ENCODE assay signal across 8 mouse cellular contexts in genomic region chr7:99349782-99350720, GRCm38 (mm10). TPM values are rescaled to one million over a fixed set of nuclear protein-coding genes. Genes with fewer than 3 reads are reported as not detected.
DNase-seq lines count a peak whose midpoint lies in the region; ATAC-seq and TF ChIP-seq lines count a peak whose summit lies in the region.

No protein-coding gene starts in this region.

- H3K4me2 ChIP-seq in lung, embryonic 14.5 days, result peak overlapping the region; percentile 98
- H3K4me2 ChIP-seq in heart, embryonic 15.5 days, result peak overlapping the region; percentile 88
- H3K4me2 ChIP-seq in stomach, embryonic 14.5 days (replicated peaks; ENCODE audit: low read depth, low read length), result peak overlapping the region; percentile 95

- peaks cover 21% of the 10 kb centered on the region for H3K4me1 ChIP-seq in lung, embryonic 14.5 days (ENCODE audit: insufficient read depth)
- peaks cover 67% of the 10 kb centered on the region for H3K4me1 ChIP-seq in heart, embryonic 15.5 days (replicated peaks)
- H3K4me1 ChIP-seq in stomach, embryonic 14.5 days (ENCODE audit: control insufficient read depth, insufficient read depth, low read length), result peaks cover 32% of the 10 kb centered on the region

- no peaks in the 10 kb centered on the region for H3K27me3 ChIP-seq in lung, embryonic 14.5 days (ENCODE audit: insufficient read depth, low read length)
- no peaks in the 10 kb centered on the region for H3K27me3 ChIP-seq in heart, embryonic 15.5 days
- no peaks in the 10 kb centered on the region for H3K27me3 ChIP-seq in stomach, embryonic 14.5 days (ENCODE audit: control insufficient read depth, insufficient read depth, low read length)

- peak overlapping the region; percentile 97 for H3K27ac ChIP-seq in lung, embryonic 14.5 days (ENCODE audit: low read depth)
- H3K27ac ChIP-seq in heart, embryonic 15.5 days, result peak overlapping the region; percentile 100
- peak overlapping the region; percentile 96; the same call in 1 of the 2 replicates for H3K27ac ChIP-seq in stomach, embryonic 14.5 days (ENCODE audit: low read length)

- WGBS in lung, embryonic 14.5 days, result 53% methylated on average over 9 of the region's 9 CpGs
- WGBS in heart, embryonic 15.5 days, result 46% methylated on average over 9 of the region's 9 CpGs
- 62% methylated on average over 9 of the region's 9 CpGs for WGBS in stomach, embryonic 14.5 days

- H3K9me3 ChIP-seq in lung, embryonic 14.5 days (ENCODE audit: low read depth, low read length), result no peaks in the 10 kb centered on the region
- no peaks in the 10 kb centered on the region for H3K9me3 ChIP-seq in heart, embryonic 15.5 days (replicated peaks)
- H3K9me3 ChIP-seq in stomach, embryonic 14.5 days (ENCODE audit: control insufficient read depth, low read depth, low read length), result no peaks in the 10 kb centered on the region

- peaks cover 68% of the 10 kb centered on the region for H3K36me3 ChIP-seq in lung, embryonic 14.5 days (ENCODE audit: insufficient read depth)
- peaks cover 45% of the 10 kb centered on the region for H3K36me3 ChIP-seq in heart, embryonic 15.5 days
- H3K36me3 ChIP-seq in stomach, embryonic 14.5 days (ENCODE audit: control insufficient read depth, insufficient read depth, low read length), result peaks cover 54% of the 10 kb centered on the region

- no peak for DNase-seq in lung, embryonic 14.5 days
- no peak for DNase-seq in lung, postnatal 4 days
- peak; percentile 33 to 37 for DNase-seq in kidney, postnatal 36 days
- DNase-seq in gastrocnemius, postnatal 10 days, result no peak
- no peak for DNase-seq in lung, adult 18-20 months
- no peak for DNase-seq in thymus, postnatal 4 days

- TF ChIP-seq CTCF in lung, embryonic 14.5 days (IDR thresholded peaks at IDR 0.05; ENCODE audit: low read depth), result no peak

- peak overlapping the region; percentile 98 for H3K9ac ChIP-seq in lung, embryonic 14.5 days
- H3K9ac ChIP-seq in heart, embryonic 15.5 days, result peak overlapping the region; percentile 93
- H3K9ac ChIP-seq in stomach, embryonic 14.5 days (replicated peaks; ENCODE audit: low read depth, low read length), result peak overlapping the region; percentile 96

- no peak for ATAC-seq in lung, embryonic 14.5 days (ENCODE audit: insufficient read depth)
- ATAC-seq in heart, embryonic 15.5 days (replicated peaks; ENCODE audit: insufficient number of reproducible peaks, insufficient read depth, low FRiP score, low read depth), result no peak
- no peak for ATAC-seq in stomach, embryonic 14.5 days (ENCODE audit: insufficient number of reproducible peaks, insufficient read depth, low FRiP score, low read depth)

- peak overlapping the region; percentile 77 for H3K4me3 ChIP-seq in lung, embryonic 14.5 days (ENCODE audit: low read depth, low read length)
- peak overlapping the region; percentile 81 for H3K4me3 ChIP-seq in heart, embryonic 15.5 days
- H3K4me3 ChIP-seq in stomach, embryonic 14.5 days (ENCODE audit: low read depth, low read length), result peak overlapping the region; percentile 79

RNA-seq across cellular contexts. Expression of gene Serpinh1, which starts 3.0 kb away (rescaled TPM):
- 663 and 691 TPM in 2 replicates for polyA plus RNA-seq in lung, embryonic 14.5 days (2014; fragmentation: Nextera tagmentation; extraction: Ambion mirVana)
- 1,031 and 1,221 TPM in 2 replicates for polyA plus RNA-seq in heart, embryonic 15.5 days (2015; fragmentation: Nextera tagmentation; extraction: Ambion mirVana)
- polyA plus RNA-seq in stomach, embryonic 14.5 days (2014; fragmentation: Nextera tagmentation; extraction: Ambion mirVana), result 474 and 475 TPM in 2 replicates
- total RNA-seq in gastrocnemius, postnatal 10 days (2021), result 100 to 1,000 TPM; 292 to 416 TPM

RNA-seq across cellular contexts. Expression of gene Gdpd5, which starts 31.2 kb away (rescaled TPM):
- 20.2 and 21.8 TPM in 2 replicates for polyA plus RNA-seq in lung, embryonic 14.5 days (2014; fragmentation: Nextera tagmentation; extraction: Ambion mirVana)
- 20.8 and 26.1 TPM in 2 replicates for polyA plus RNA-seq in heart, embryonic 15.5 days (2015; fragmentation: Nextera tagmentation; extraction: Ambion mirVana)
- 15.9 and 22.7 TPM in 2 replicates for polyA plus RNA-seq in stomach, embryonic 14.5 days (2014; fragmentation: Nextera tagmentation; extraction: Ambion mirVana)
- 1 to 10 TPM; 8.2 to 9.8 TPM for total RNA-seq in gastrocnemius, postnatal 10 days (2021)

Comparison
In these comparisons a context has a peak if more than half of its experiments do, and no peak if none do; other contexts are left out.
1. DNase-seq: peak in kidney, postnatal 36 days (2 of 2); none in lung, embryonic 14.5 days (single experiment), lung, postnatal 4 days (0 of 2), gastrocnemius, postnatal 10 days (single experiment), lung, adult 18-20 months (0 of 2) and thymus, postnatal 4 days (single experiment).
2. Peak in every context shown above with its lines, with median percentiles within 50 percentile points of each other: H3K27ac ChIP-seq, H3K4me2 ChIP-seq, H3K4me3 ChIP-seq and H3K9ac ChIP-seq.